Mouse (Mus musculus): ENCODE measurements at regions not wholly inside any gene's neighbourhood (a gene's known extent, or its start where the extent isn't known, plus 50 kb on each side); places are given as distances from the start of the nearest gene placed in this dataset.

- no peak for DNase-seq (ENCODE audit: low read depth, low spot score)
Observed at GRCm38 (mm10) chr11:112587386-112587785, 194.6 kb upstream of the Sox9 start.

DNA sequence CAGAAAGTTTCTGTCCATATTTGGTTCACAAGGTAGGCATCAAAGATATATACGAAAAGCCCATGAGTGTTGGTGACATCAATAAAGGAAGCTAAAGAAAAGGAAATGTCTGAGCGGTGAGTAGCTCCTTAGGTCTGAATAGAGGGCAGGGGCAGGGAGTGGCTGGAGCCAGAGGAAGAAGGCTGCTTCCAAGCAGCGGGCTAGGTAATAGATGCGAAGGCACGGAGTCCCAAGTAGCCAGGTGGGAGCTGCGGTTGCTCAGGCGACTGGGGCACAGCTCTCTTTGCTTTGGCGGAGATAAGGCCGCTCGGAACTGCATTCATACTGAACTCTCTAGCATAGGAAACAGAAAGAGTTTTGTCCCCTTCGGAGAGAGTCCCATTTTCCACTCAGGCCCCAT lies 193.9 kb upstream of the Sox9 start:
- DNase-seq (ENCODE audit: low read depth, low spot score): no peak

DNA sequence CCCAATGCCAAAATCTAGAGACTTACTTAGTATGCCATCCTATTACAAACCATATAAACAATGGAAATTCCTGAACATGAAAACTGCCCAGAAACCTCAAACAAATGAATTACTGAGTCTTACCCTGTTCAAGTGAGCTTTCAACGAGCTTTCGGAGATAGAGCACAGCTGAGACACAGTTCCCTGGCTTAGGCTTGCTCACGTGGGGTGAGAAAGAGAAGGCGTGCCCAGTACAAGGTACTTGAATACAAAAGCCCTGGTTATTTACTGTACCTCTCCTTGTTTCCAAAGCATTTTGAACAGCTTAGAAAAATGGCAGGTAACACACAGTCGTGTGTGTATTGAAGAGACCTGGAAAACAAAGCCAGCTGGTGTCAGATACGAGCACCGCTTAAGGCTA lies 191.8 kb upstream of the Sox9 start:
- no peak for DNase-seq (ENCODE audit: low read depth, low spot score)

DNA sequence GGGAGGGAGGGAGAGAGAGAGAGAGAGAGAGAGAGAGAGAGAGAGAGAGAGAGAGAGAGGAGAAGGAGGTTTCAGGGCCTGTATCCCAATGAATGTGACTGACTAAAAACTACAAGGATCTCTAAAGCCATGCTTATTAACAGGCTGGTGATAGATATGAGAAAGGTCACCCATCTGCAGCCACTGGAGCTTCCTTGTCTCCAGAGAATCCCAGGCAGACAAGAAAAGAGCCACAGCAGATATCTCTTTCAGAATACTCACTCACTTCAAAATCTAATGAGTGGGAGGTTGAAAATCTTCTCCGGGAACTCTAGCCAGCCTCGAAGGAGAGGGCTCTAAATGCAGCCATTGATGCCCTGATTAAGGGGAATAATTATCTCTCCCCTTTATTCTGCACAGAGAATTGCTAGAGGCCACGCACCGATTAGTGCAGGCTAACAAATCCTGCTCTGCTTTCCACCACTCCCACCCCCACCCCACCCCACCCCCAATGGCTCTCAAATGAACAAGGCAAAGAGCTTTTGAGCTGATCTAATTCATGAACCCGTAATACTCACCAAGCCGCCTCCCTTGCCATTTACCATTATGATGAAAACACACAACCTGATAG lies 189.5 kb upstream of the Sox9 start:
- DNase-seq (ENCODE audit: low read depth, low spot score): no peak

DNA sequence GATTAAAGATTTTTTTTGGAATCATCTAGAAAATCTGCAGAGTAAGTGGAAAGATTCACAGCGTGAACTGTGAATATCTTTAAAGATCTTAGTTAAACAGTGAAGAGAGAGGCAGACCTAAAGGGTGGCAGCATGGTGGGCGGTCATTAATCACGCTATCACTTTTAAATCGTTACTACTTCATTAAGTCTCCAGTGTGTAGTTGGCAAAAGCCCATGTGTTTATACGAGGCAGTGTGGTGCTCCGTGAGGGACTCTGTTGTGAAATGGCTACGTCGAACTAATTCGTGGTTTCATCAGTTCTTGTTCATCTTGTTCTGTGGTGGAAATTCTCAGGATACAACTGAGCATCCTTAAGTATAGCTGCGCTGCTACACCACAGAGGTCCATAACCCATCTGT lies 188.2 kb upstream of the Sox9 start:
- DNase-seq (ENCODE audit: low read depth, low spot score): no peak

GRCm38 (mm10) chr11:112607359-112607758 lies 174.7 kb upstream of the Sox9 start:
- no peak for DNase-seq (ENCODE audit: low read depth, low spot score)

- DNase-seq (ENCODE audit: low read depth, low spot score): no peak
Observed at GRCm38 (mm10) chr11:112609277-112609676, 172.7 kb upstream of the Sox9 start.

DNA sequence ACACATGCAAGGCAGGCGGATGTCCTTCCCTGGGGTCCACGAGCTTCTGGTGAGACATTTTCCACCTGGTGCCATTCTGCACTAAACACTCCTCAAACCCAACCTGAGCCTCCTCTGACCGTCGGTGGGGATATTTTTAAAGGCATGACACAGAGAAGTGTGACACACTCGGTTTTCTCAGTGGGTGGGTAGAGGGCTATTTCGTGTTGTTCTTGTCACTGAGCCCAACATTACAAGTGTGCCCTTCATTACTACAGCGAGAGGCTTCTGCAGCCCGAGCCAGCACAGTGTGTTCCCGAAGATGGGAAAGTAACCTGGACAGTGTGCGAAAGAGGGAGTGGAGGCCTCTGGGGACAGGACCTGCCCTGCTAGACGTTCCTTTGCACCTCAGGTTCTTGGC lies 171.0 kb upstream of the Sox9 start:
- no peak for DNase-seq (ENCODE audit: low read depth, low spot score)

DNA sequence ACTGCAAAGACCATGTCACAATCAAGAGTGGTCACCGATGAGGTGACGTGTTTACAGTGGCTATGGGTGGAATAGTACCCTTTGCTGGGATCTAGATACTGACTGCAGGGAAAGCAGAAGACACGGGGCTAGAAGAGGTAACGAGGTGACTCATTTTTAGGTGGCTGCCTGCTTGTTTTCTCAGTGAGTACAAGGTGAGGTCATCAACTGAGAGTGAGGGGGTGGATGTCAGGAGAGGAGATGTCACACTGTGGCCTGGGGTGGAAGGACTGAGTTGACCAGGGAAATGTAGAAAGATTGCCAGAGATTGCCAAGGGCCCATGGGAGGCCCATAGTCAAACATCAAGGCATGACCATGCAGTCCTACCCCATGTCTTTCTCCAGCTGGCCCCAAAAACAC lies 166.4 kb upstream of the Sox9 start:
- no peak for DNase-seq (ENCODE audit: low read depth, low spot score)

DNA sequence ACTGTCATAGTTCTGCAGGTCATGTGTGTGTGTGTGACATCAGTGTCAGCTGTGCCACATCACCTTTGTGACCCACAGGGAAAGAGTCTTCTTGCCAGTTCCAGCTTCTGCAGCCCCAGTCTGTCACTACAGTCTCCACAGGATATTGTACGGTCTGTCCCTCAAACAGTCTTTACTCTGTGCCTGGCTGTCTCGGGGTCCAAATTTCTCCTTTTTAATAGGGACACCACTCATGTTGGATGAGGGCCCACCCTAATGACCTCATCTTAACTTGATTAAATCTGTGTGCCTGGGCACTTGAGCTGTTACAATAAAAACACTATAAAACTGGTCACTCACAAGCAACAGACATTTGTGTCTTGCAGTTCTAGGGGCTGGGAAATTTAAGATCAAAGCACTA lies 165.1 kb upstream of the Sox9 start:
- no peak for DNase-seq (ENCODE audit: low read depth, low spot score)

DNA sequence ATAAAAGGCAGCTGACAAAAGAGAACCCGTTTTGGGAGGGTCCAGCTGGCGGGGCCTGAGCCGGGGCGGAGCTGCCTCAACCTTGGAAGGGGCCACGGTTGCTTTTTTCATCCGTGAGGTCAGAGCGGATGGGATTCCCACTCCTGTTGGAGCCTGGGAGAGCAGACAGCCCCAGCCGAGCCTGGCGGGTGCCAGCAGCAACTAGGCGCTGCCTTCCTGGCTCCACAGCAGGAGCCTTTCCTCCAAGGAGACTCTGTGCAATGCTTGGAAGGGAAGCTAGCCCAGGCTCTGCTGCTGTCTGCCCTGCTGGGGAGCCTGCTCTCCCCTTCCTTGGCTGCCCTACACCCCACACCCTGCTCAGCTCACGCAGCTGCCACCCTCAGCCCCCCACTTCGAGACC lies 161.1 kb upstream of the Sox9 start:
- no peak for DNase-seq (ENCODE audit: low read depth, low spot score)

- DNase-seq (ENCODE audit: low read depth, low spot score): no peak
Observed at GRCm38 (mm10) chr11:112621385-112622120, 160.5 kb upstream of the Sox9 start.

DNA sequence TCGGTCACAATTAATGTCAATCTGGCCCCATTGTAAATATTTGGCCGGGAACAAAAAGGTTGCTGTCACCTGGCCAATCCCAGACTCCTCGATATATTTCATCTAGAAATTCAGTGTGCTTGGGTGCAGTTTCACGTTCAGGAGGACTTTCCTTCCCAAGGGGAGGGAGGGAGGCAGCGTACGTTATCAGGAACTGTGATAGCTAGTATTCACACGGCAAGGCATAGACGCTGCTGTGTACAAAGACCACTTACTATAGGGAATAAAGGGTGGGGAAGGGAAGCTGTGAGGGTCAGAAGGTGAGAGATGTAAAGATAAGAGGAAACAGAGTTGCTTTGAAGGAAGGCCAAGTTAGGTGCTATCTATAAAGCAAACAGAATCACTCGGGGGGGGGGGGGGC lies 132.7 kb upstream of the Sox9 start:
- DNase-seq (ENCODE audit: low read depth, low spot score): no peak

GRCm38 (mm10) chr11:112657410-112658159 lies 124.4 kb upstream of the Sox9 start:
- no peak for DNase-seq (ENCODE audit: low read depth, low spot score)

- no peak for DNase-seq (ENCODE audit: low read depth, low spot score)
Observed at GRCm38 (mm10) chr11:112659911-112660310, 122.1 kb upstream of the Sox9 start.

DNA sequence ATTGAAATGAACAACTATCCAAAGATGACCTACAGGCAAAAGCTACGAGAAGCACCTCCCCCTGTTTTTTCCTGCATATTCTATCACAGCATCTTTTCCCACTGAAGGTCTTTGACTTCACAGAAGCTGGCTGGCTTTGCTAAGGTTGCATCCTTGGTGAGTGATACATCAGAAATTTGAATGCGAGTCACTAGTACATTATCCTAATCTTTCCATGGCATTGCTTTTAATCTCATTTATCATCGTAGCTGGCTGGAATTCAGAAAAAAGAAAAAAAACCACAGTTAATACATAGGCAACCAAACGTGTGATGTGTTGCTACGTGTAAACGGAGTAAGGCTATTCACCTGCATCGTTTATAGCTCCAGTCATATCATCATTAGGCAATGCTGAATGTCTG lies 120.6 kb upstream of the Sox9 start:
- no peak for DNase-seq (ENCODE audit: low read depth, low spot score)

- no peak for DNase-seq (ENCODE audit: low read depth, low spot score)
Observed at GRCm38 (mm10) chr11:112667311-112667710, 114.7 kb upstream of the Sox9 start.

DNA sequence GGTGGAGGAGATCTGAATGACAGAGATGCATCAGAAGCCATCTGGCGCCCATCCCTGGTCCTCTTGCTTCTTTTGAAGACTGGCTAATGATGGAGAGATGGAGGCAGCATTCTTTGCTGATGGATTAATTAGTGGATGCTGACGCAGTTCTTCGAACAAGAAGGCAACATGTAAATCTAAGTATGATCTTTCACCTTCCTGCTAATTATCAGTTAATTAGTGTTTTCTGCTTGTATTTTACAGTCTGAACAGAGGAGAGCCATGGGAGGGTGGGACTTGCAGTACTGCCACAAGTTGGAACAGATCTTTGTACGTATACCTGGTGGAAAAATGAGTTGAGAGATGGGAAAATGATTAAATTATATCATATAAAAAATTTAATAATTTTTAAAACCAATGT lies 109.9 kb upstream of the Sox9 start:
- DNase-seq (ENCODE audit: low read depth, low spot score): no peak

DNA sequence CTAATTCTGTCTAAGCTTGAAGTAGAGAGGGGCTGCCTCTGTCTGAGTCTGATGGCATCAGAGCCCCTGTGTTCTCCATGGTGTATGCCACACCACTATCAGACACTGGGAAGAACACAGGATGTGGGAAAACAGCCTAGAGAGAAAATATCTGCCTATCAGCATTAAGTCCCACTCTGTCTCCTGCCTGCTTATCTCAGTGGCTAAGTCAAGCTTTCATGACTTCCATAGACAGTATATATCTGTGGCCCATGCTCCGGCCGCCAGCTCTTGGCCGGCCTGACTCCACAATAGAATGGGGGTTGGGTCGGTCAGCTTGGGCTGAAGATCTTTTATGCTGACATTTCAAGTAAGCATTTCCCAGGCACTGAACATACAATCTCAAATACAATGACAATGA lies 92.0 kb upstream of the Sox9 start:
- no peak for DNase-seq (ENCODE audit: low read depth, low spot score)

- no peak for DNase-seq (ENCODE audit: low read depth, low spot score)
Observed at GRCm38 (mm10) chr11:112706091-112706490, 75.9 kb upstream of the Sox9 start.

- DNase-seq (ENCODE audit: low read depth, low spot score): no peak
Observed at GRCm38 (mm10) chr11:112708119-112708730, 73.8 kb upstream of the Sox9 start.

- DNase-seq (ENCODE audit: low read depth, low spot score): no peak
Observed at GRCm38 (mm10) chr11:112711656-112712055, 70.4 kb upstream of the Sox9 start.

DNA sequence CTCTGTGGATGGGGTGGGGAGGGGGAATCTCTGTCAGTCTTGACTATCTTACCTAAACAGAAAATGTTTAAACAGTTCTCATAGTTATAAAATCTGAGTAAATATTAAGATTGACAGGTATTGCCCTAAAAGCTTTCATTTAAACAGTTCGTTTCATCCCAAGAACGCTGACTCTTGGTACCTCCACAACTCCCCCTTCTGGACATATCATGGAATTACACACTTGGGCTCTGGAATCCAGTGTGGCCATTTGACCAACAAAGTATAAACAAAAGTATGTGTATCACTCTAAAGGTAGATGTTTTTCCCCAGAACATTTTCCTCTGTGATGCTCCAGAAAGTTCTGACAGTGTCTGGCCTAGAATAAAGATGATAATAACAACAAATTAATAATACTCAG lies 63.5 kb upstream of the Sox9 start:
- DNase-seq (ENCODE audit: low read depth, low spot score): no peak
